Mouse (Mus musculus): ENCODE results near the gene Slc9a5. TPM values are rescaled to one million over a fixed set of nuclear protein-coding genes. Genes with fewer than 3 reads are reported as not detected.

Slc9a5 gene
- total RNA-seq, 2 experiments from 2014 or later, result 13.3 to 14.9 TPM

GRCm38 (mm10) chr8:105349096-105349771, 591 bp downstream of the Slc9a5 start:
- no peak for DNase-seq (ENCODE audit: low spot score in 2 of 2)
- peak overlapping the region; percentile 77 for H3K4me3 ChIP-seq
- peak overlapping the region; percentile 75; the same call in 1 of the 2 replicates for H3K27ac ChIP-seq
- no peak for TF ChIP-seq CTCF (conservative IDR thresholded peaks at IDR 0.05)

GRCm38 (mm10) chr8:105350186-105350585, 1.5 kb downstream of the Slc9a5 start:
- Histone ChIP-seq H3K4me3 (peak overlapping the region; percentile 77), H3K27ac (no peak overlapping the region)
- TF ChIP-seq CTCF (conservative IDR thresholded peaks at IDR 0.05), result no peak
- DNase-seq (ENCODE audit: low spot score in 2 of 2), result no peak

- no peak for TF ChIP-seq CTCF (conservative IDR thresholded peaks at IDR 0.05)
- DNase-seq (ENCODE audit: low spot score in 2 of 2), result no peak
- no peak overlapping the region for H3K27ac ChIP-seq
- H3K4me3 ChIP-seq, result no peak overlapping the region
Measured at GRCm38 (mm10) chr8:105353583-105354135, 5.0 kb downstream of the Slc9a5 start.

- no peak for DNase-seq (ENCODE audit: low spot score in 2 of 2)
- no peak overlapping the region for H3K4me3 ChIP-seq
- no peak overlapping the region for H3K27ac ChIP-seq
- TF ChIP-seq CTCF (conservative IDR thresholded peaks at IDR 0.05), result no peak
Measured at GRCm38 (mm10) chr8:105354549-105354948, 5.9 kb downstream of the Slc9a5 start.

GRCm38 (mm10) chr8:105355179-105356024, 6.8 kb downstream of the Slc9a5 start:
- DNase-seq (ENCODE audit: low spot score in 2 of 2), result no peak
- no peak overlapping the region for H3K4me3 ChIP-seq
- no peak for TF ChIP-seq CTCF (conservative IDR thresholded peaks at IDR 0.05)
- no peak overlapping the region for H3K27ac ChIP-seq

GRCm38 (mm10) chr8:105356681-105357080, 8.0 kb downstream of the Slc9a5 start:
- no peak for DNase-seq (ENCODE audit: low spot score in 2 of 2)
- Histone ChIP-seq H3K4me3 (no peak overlapping the region), H3K27ac (no peak overlapping the region)
- no peak for TF ChIP-seq CTCF (conservative IDR thresholded peaks at IDR 0.05)

- H3K4me3 ChIP-seq, result no peak overlapping the region
- TF ChIP-seq CTCF (conservative IDR thresholded peaks at IDR 0.05), result no peak
- DNase-seq (ENCODE audit: low spot score in 2 of 2), result no peak
- no peak overlapping the region for H3K27ac ChIP-seq
Measured at GRCm38 (mm10) chr8:105359208-105359607, 10.6 kb downstream of the Slc9a5 start.

GRCm38 (mm10) chr8:105359646-105360045, 11.0 kb downstream of the Slc9a5 start:
- H3K4me3 ChIP-seq, result no peak overlapping the region
- peak; percentile 61 for TF ChIP-seq CTCF (conservative IDR thresholded peaks at IDR 0.05)

GRCm38 (mm10) chr8:105361751-105362702, 13.4 kb downstream of the Slc9a5 start:
- no peak overlapping the region for H3K27ac ChIP-seq
- H3K4me3 ChIP-seq, result no peak overlapping the region
- no peak for DNase-seq (ENCODE audit: low spot score in 2 of 2)
- no peak for TF ChIP-seq CTCF (conservative IDR thresholded peaks at IDR 0.05)

More at GRCm38 (mm10) chr8:105359646-105360045, 11.0 kb downstream of the Slc9a5 start:
- DNase-seq (ENCODE audit: low spot score in 2 of 2), result no peak
- H3K27ac ChIP-seq, result no peak overlapping the region

- H3K4me3 ChIP-seq, result no peak overlapping the region
- DNase-seq (ENCODE audit: low spot score in 2 of 2), result no peak
- TF ChIP-seq CTCF (conservative IDR thresholded peaks at IDR 0.05), result peak; percentile 68
- H3K27ac ChIP-seq, result no peak overlapping the region
Measured at GRCm38 (mm10) chr8:105367107-105367506, 18.5 kb downstream of the Slc9a5 start.

- no peak for DNase-seq (ENCODE audit: low spot score in 2 of 2)
- H3K4me3 ChIP-seq, result no peak overlapping the region
- no peak for TF ChIP-seq CTCF (conservative IDR thresholded peaks at IDR 0.05)
- H3K27ac ChIP-seq, result no peak overlapping the region
Measured at GRCm38 (mm10) chr8:105372473-105372872, 23.8 kb downstream of the Slc9a5 start.

- no peak for DNase-seq (ENCODE audit: low spot score in 2 of 2)
- H3K4me3 ChIP-seq, result no peak within 1 kb of the TSS
- H3K27ac ChIP-seq, result no peak within 1 kb of the TSS
- no peak for TF ChIP-seq CTCF (conservative IDR thresholded peaks at IDR 0.05)
Measured at GRCm38 (mm10) chr8:105373032-105373431, 24.4 kb downstream of the Slc9a5 start, which contains the start of gene Plekhg4. Gene Plekhg4 (plus strand): TSS chr8:105373274.
